Mouse (Mus musculus) layer of hippocampus, adult 2 months (tissue): Measurements from ENCODE around the gene Vps45. TPM values are rescaled to one million over a fixed set of nuclear protein-coding genes. Genes with fewer than 3 reads are reported as not detected.
A peak's percentile ranks its signal among the peaks of the same experiment; 100 is the strongest.
"Not testable (repeated sequence)": the region's sequence is repeated elsewhere in the genome, so short reads cannot be mapped to it uniquely, and the experiment has no call there.

ENCODE experiments used
- DNase-seq, 2 experiments: peaks; one replicate each; pipeline ENCODE4 v3.0.0; 2022; ENCODE audit warnings: low spot score in 2 of 2
- H3K27ac ChIP-seq: fragments of 200-600 bp; 2 replicates; pipeline ENCODE4 v1.8.1; 2022
- H3K4me3 ChIP-seq: fragments of 200-600 bp; 2 replicates; pipeline ENCODE4 v1.8.1; 2022; ENCODE audit warnings: mild to moderate bottlenecking
- CTCF ChIP-seq: fragments of 200-600 bp; conservative IDR thresholded peaks from 2 replicates; pipeline ENCODE4 v1.8.1; 2022; ENCODE audit warnings: antibody characterized with exemption, mild to moderate bottlenecking, moderate library complexity
- total RNA-seq, 2 experiments: library from RNA; stranded (reverse); gene quantifications; 2 replicates each; pipeline ENCODE4 v1.2.3; 2021

Vps45 gene
- total RNA-seq, 2 experiments from 2014 or later: 45.5 to 48.3 TPM

DNA sequence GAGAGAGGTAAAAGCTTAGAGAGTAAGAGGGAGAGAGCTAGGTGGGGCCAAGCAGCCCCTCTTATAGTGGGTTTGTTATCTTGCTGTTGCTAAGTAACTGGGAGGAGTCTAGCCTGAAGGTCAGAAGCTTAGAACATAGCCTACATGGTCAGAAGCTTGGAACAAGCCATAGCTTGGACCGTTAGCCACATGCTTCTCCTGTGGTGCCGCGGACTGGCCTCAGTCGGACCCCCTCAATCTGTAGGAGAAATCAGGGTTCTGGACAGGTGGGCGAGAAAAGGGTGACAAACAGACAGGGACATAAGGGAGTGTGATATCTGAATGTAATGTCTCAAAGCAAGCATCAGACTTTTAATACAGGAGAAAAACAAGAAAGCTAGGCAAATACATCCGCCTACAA, 10.8 kb upstream of the Vps45 start:
- H3K27ac ChIP-seq: no peak overlapping the region
- no peak for DNase-seq
- no peak overlapping the region for H3K4me3 ChIP-seq
- TF ChIP-seq CTCF: no peak

DNA sequence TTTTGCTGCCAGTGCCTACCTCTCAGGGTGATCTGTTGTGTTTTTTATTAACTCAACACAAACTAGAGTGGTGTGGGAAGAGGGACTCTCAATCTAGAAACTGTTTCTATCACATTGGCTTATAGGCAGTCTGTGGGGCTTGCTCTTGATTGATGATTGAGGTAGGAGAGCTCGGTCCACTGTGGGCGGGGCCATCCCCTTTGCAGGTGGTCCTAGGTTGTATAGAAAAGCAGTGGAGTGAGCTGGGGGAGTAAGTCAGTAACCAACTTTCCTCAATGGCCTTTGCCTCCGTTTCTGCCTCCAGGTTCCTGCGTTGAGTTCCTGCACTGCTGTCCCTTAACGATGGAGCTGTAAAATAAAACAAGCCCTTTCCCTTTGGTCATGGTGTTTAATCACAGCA, 8.5 kb upstream of the Vps45 start:
- H3K4me3 ChIP-seq: no peak overlapping the region
- DNase-seq: no peak
- peak overlapping the region; percentile 72 for H3K27ac ChIP-seq
- no peak for TF ChIP-seq CTCF

DNA sequence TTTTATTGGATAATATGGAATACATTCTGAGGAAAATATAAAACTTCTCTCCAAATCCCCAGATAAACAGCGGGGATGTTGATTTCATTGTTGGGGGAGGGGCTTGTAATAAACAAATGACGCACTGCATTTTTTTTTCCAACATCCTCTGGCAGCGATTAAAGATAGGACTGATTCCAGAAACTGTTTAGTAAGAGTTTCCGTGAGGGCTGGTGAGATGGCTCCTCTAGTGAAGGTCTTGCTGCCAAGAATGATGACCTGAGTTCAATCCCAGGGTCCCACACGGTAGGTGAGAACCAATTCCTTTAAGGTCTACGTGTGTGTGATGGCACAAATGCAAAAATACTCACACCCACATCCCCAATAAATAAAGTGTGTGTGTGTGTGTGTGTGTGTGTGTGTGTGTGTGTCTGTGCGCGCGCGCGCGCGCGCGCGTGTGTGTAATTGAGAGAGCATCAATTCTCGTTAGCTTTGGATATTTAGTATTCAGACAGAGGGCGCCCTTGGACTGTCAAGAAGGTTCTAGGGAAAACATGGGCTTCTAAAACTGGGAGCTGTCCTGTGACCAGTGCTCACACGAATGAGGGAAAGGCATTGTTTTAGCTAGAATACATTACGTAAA, 7.6 kb upstream of the Vps45 start:
- peak overlapping the region; percentile 56 for H3K4me3 ChIP-seq
- peak; percentile 78 to 85 for DNase-seq
- peak; percentile 78 for TF ChIP-seq CTCF
- H3K27ac ChIP-seq: peak overlapping the region; percentile 72

DNA sequence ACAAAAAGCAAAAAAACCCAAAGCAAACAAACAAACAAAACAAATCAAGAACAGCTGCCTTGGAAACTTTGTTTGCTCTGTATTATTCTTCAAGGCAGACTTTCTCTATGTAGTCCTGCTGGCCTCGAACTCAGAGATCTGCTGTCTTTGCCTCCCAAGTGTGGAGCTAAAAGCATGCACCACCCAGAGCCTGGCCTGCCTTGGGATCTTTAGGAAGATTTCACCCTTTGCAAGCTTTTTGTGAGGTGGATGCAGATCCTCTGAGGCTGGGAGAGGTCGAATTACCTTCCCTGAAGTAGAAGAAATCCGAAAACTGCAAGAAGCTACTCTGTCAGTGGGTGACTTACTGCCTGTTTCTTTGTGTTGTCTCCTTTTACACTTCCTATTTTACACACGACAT, 6.9 kb upstream of the Vps45 start:
- no peak for DNase-seq
- Histone ChIP-seq H3K27ac (peak overlapping the region; percentile 72; the same call in 1 of the 2 replicates), H3K4me3 (peak overlapping the region; percentile 56)
- TF ChIP-seq CTCF: no peak

DNA sequence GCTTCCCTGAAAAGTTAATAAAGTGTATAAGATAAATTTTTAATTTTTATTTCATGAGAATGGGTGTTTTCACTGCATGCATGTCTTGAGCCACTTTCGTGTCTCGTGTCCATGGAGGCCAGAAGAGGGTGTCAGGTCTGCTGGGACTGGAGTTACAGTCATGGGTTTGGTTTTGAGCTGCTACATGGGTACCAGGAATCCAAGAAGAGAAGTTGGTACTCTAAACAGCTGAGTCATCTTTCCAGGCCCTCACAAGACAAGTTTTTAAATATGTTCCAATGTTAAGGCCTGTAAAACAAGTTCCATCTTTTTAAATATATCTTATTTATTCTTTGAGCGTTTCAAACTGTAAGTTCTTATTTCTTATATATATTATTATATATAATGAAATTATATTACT, 6.0 kb upstream of the Vps45 start:
- no peak for TF ChIP-seq CTCF
- H3K27ac ChIP-seq: no peak overlapping the region
- DNase-seq: no peak
- H3K4me3 ChIP-seq: no peak overlapping the region

DNA sequence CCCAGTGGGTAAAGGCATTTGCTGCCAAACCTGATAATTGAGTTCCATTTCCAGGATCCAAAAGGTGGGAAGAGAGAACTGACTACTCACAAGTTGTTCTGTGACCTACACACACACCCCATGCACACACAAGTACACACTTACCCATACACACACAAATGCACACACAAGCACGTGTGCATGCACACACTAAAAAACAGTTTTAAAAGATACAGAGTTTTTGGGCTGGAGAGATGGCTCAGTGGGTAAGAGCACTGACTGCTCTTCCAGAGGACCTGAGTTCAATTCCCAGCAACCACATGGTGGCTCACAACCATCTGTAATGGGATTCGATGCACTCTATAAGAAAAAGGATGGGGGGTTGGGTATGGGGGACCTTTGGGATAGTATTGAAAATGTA, 5.0 kb upstream of the Vps45 start:
- Histone ChIP-seq H3K27ac (no peak overlapping the region), H3K4me3 (no peak overlapping the region)
- no peak for TF ChIP-seq CTCF
- no peak for DNase-seq

DNA sequence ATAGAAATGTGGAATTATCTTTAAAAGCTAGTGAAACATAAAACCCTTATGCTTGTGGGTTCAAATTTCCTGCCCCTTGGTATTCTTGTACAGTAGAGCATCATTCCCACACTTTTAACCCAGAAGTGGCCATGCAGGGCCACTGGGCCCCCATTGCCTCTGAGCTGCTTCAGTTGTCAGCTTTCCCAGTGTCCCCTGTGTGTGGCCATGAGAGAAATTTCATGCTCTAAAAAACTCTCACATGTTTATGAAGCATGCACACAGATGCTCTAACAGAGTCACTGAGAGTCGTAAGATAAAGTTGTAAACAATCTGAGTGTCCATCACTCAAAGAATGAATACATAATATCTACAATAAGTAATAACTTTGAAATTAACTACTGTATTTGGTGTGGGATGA, 1.9 kb upstream of the Vps45 start:
- TF ChIP-seq CTCF: no peak
- no peak for DNase-seq
- H3K27ac ChIP-seq: no peak overlapping the region
- no peak overlapping the region for H3K4me3 ChIP-seq

DNA sequence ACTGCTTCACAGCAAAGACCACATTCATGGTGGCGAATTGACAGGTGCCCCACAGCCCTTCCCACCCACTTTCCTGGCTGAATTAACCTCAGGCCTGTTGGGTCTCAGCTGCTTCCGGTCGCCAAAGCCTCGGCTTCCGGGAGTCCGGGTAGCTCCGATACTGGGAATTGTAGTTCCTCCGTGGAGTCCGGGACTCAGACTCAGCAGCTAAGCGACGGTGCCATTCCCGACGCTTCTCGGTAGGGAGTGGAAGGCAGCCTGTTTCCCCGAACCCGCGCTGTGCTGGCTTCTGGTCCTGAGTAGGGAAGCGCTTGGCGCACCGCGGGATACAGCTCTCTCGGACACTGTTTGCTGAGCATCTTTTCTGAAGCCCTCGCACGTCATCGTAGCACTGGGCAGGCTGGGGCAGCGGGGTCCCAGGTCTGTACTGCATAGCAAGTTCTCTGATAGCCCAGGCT, 490 bp downstream of the Vps45 start:
- peak overlapping the region; percentile 97 for H3K27ac ChIP-seq
- peak overlapping the region; percentile 67 for H3K4me3 ChIP-seq
- no peak for TF ChIP-seq CTCF
- DNase-seq: peak; percentile 89 to 90

DNA sequence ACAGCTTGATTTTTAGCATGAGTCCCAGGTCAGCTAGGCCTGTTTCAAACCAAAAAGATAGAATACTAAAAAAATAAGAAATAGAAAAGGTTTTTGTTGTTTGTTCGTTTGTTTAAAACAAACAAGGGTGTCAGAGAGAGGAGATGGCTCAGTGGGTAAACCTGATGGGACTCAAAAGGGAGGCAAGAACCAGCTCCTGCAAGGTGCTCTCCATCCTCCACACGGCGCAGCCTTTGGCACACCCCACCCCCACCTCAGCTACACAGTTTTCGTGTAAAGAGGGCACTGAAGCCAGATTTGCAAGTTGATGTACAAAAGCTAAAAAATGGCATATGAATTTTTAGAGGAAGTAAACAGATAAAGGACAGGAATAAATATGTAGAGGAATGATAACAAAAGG, 2.2 kb downstream of the Vps45 start:
- Histone ChIP-seq H3K4me3 (no peak overlapping the region), H3K27ac (no peak overlapping the region)
- DNase-seq: no peak
- no peak for TF ChIP-seq CTCF

DNA sequence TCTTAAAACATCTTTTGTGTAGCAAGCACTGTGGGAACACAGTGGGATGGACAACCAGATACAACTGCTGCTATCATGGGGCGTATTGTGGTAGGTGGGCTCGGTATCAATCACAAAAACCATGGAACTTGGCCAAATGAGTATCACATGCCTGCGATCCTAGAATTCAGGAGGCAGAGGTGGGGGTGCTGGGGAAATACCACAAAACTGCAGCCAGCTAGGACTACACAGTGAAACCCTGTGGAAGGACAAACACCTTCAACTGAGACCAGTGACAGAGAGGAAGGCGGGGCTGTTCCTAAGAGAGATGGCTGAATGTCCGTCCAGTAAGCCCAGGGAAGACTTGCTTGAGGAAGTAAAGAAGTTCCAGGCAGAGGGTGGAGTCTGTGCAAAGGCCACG, 3.0 kb downstream of the Vps45 start:
- no peak overlapping the region for H3K27ac ChIP-seq
- no peak for TF ChIP-seq CTCF
- no peak for DNase-seq
- no peak overlapping the region for H3K4me3 ChIP-seq

DNA sequence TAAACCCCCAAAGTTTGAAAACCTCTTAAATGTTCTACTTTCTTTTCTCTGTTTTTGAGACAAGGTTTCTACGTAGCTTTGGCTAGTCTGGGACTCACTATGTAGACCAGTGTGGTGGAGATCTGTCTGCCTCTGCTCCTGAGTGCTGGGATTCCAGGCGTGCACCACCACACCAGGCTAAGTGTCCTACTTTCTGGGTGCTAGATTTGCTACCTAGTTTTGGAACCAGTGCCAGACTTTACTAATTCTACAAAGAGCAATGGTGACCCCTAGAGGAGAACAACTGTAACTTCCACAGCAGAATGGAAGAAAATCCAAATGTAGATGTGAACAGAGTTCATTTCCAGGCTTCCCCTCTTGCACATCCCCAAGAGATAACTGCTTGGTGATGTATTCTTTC, 6.4 kb downstream of the Vps45 start:
- peak; percentile 95 for TF ChIP-seq CTCF
- peak; percentile 20 to 45 for DNase-seq
- H3K4me3 ChIP-seq: no peak overlapping the region
- H3K27ac ChIP-seq: no peak overlapping the region

DNA sequence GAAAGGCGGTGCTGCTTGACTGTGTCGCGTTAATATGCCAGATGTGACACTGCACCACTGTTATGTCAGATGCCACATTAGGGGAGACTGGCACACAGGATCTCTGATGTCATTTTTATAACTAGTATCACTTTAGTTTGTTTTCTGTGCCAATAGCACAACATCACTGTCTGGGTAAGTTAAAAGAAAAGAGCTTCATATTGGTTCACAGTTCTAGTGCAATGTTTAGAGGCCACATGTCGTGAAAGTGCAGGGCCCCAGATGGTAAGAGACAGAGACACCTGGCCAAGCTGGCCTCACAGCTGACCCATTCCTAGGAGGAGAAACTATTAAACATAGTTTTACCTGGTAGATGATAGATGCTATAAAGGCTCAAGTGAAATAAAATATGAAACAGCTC, 7.1 kb downstream of the Vps45 start:
- no peak overlapping the region for H3K4me3 ChIP-seq
- no peak overlapping the region for H3K27ac ChIP-seq
- no peak for TF ChIP-seq CTCF
- DNase-seq: no peak

DNA sequence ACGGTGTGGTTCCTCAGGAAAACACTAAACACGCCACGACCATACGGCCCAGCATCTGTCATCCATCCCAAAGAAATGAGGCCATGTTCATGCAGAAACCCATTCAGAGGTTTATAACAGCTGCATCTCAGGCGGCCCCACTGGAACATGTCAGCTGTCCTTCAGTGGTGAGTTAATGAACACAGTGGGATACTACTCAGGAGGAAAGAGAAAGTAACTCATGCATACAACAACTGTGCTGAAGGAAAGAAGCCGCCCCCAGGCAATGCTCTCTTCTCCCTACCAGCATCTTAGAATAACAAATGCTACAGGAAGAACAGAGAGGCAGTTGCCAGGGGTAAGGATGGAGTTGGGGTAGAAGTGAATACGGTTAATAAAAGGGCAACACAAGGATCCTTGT, 7.5 kb downstream of the Vps45 start:
- Histone ChIP-seq H3K4me3 (no peak overlapping the region), H3K27ac (no peak overlapping the region)
- no peak for TF ChIP-seq CTCF
- DNase-seq: no peak

DNA sequence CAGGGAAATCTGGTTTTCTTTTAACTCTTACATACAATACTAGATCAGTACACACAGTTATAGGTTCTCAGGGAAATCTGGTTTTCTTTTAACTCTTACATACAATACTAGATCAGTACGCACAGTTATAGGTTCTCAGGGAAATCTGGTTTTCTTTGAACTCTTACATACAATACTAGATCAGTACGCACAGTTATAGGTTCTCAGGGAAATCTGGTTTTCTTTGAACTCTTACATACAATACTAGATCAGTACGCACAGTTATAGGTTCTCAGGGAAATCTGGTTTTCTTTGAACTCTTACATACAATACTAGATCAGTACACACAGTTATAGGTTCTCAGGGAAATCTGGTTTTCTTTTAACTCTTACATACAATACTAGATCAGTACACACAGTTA, 13.7 kb downstream of the Vps45 start:
- DNase-seq: not testable (repeated sequence)

DNA sequence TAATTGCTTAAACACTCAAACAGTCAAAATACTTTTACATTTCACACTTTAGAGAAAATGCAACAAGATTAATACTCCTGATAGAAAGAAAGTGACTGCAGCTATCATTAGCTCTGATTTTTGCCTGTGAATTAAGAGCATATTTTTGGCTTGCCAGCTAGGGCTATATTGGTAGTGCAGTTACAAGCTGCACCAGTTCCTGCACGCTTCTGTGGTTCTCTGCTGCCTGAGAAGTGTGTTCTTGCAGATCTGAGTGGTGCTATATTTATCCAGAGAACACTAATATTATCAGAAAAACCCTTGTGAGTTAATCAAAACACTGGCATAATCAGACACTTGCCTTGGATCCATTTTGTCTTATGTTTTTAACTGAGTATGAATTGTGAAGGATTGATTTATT, 15.2 kb downstream of the Vps45 start:
- TF ChIP-seq CTCF: no peak
- H3K27ac ChIP-seq: no peak overlapping the region
- no peak for DNase-seq
- no peak overlapping the region for H3K4me3 ChIP-seq

More for the DNA sequence above, 13.7 kb downstream of the Vps45 start:
- not testable (repeated sequence) for H3K4me3 ChIP-seq, H3K27ac ChIP-seq
